Mouse (Mus musculus): Measurements from ENCODE around the gene Slc25a13. TPM values are rescaled to one million over a fixed set of nuclear protein-coding genes. Genes with fewer than 3 reads are reported as not detected.
"Not testable (repeated sequence)": the region's sequence is repeated elsewhere in the genome, so short reads cannot be mapped to it uniquely, and the experiment has no call there.

Gene Slc25a13
- polyA plus RNA-seq, 1 experiment, result 4.3 TPM

- no peak for DNase-seq (ENCODE audit: low read depth)
- TF ChIP-seq POLR2A (IDR thresholded peaks at IDR 0.05; ENCODE audit: borderline replicate concordance, extremely low read depth, insufficient read depth, insufficient read length, poor library complexity, severe bottlenecking) (no peak), CTCF (IDR thresholded peaks at IDR 0.05; ENCODE audit: borderline replicate concordance, extremely low read depth, insufficient read depth, insufficient read length) (no peak)
These were observed 31.8 kb downstream of the Slc25a13 start for GRCm38 (mm10) chr6:6184921-6185734.

DNA sequence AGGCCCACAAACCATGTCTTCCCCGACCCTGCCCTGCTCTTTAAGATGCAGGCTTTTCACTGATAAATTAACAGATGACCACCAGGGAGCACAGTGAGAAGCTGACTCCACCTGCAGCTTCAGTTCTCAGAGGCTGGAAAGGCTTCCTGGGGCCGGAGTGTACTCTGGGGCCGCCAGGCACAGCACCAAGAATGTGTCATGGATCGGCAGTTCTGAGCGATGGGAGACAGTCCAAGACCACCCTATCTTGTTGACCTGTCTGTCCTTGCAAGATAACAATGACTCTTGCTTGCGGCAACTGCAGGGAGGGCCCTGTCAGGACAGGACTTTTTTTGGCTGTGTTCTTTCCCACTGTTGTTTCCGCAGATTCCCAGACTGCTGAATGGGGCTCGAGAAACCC, 33.4 kb downstream of the Slc25a13 start:
- TF ChIP-seq CTCF (IDR thresholded peaks at IDR 0.05; ENCODE audit: borderline replicate concordance, extremely low read depth, insufficient read depth, insufficient read length), result no peak
- DNase-seq (ENCODE audit: low read depth), result no peak

- no peak for DNase-seq (ENCODE audit: low read depth)
- no peak for TF ChIP-seq CTCF (IDR thresholded peaks at IDR 0.05; ENCODE audit: borderline replicate concordance, extremely low read depth, insufficient read depth, insufficient read length)
- TF ChIP-seq POLR2A (IDR thresholded peaks at IDR 0.05; ENCODE audit: borderline replicate concordance, extremely low read depth, insufficient read depth, insufficient read length, poor library complexity, severe bottlenecking), result no peak
These were observed 34.8 kb downstream of the Slc25a13 start for GRCm38 (mm10) chr6:6182191-6182590.

DNA sequence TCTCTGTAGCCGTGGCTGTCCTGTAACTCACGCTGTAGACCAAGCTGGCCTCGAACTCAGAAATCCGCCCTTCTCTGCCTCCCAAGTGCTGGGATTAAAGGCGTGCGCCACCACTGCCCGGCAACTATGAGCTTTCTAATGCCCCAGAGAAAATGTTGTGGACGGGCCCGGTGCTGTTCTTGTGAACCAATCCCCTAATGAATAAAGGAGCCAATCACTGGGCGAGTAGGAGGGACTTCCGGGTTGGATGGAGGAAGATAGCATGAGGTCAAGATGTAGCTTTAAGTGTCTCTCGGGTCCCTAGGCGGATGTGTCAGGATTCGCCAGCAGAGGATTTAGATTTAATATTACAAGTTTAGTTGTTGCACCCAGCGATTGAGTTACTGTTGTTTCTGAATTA, 38.6 kb downstream of the Slc25a13 start:
- DNase-seq (ENCODE audit: low read depth), result not testable (repeated sequence)

DNA sequence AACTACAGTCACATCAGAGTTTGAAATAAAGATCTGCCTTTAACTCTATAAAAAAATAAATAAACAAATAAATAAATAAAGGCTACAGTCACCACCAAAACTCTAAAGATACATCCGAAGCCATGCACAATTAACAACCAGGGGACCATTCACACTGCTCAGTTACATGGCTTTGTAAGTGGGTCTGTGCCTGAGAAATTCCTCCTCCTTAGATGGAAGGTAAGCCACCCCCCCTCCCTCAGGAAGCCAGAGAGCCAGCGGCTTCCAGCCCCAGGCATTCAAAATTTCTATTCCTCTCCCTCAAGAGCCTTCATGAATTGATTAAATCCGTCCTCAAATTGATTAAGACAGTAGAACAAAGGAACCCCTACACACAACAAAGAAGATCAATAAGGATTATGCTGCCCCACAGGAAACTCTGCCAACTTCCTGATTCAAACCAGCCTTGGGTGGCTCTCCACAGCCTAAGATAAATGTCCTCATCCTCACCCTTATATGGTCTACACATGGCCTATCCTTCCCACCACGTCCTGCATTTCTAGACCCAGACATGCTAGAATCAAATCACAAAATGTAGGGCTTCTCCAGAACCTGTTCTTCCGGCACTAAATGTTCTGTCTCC, 41.5 kb downstream of the Slc25a13 start:
- DNase-seq (ENCODE audit: low read depth), result peak; percentile 37
- no peak for TF ChIP-seq CTCF (IDR thresholded peaks at IDR 0.05; ENCODE audit: borderline replicate concordance, extremely low read depth, insufficient read depth, insufficient read length)
- no peak for TF ChIP-seq POLR2A (IDR thresholded peaks at IDR 0.05; ENCODE audit: borderline replicate concordance, extremely low read depth, insufficient read depth, insufficient read length, poor library complexity, severe bottlenecking)

GRCm38 (mm10) chr6:6173935-6174561, 42.9 kb downstream of the Slc25a13 start:
- TF ChIP-seq CTCF (IDR thresholded peaks at IDR 0.05; ENCODE audit: borderline replicate concordance, extremely low read depth, insufficient read depth, insufficient read length) (peak; percentile 22; the same call in 1 of the 2 replicates), POLR2A (IDR thresholded peaks at IDR 0.05; ENCODE audit: borderline replicate concordance, extremely low read depth, insufficient read depth, insufficient read length, poor library complexity, severe bottlenecking) (no peak)
- peak; percentile 93 for DNase-seq (ENCODE audit: low read depth)

DNA sequence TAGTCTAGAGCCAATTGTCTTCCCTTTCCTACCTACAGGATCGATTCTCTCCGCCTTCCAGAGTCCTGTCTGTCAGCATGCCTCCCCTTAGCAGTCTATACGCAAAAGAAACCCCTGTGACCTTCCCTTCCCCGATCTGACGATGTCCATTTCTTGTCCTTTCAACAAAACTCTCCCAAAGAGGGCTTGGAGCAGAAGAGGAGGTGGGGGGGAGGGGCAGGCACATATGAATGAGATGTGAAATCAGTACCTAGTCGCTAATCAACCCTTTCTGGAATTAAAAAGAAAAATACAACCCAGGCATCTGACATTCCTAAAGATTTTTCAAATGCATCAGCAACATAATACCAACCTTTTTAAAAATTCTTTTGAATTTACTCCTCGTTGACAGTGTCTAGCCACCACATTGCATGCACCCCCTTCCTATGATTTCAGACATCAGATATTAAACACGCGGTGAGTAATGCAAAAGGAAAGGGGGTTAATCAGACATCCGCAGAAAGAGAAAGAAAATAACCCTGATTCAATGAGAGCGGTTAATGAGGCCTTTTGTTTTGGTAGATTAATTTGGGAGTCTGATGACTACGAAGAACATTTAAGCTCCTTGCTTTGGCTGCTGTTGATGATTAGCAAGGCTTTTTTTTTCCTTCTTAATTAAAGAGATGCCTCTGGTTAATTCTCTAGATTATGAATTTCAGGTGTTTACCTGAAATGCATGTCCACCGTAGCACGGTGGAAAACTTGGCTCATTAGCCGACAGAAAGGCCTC, 43.6 kb downstream of the Slc25a13 start:
- DNase-seq (ENCODE audit: low read depth), result peak; percentile 77
- no peak for TF ChIP-seq CTCF (IDR thresholded peaks at IDR 0.05; ENCODE audit: borderline replicate concordance, extremely low read depth, insufficient read depth, insufficient read length)
- no peak for TF ChIP-seq POLR2A (IDR thresholded peaks at IDR 0.05; ENCODE audit: borderline replicate concordance, extremely low read depth, insufficient read depth, insufficient read length, poor library complexity, severe bottlenecking)

- DNase-seq (ENCODE audit: low read depth), result peak; percentile 82
- TF ChIP-seq POLR2A (IDR thresholded peaks at IDR 0.05; ENCODE audit: borderline replicate concordance, extremely low read depth, insufficient read depth, insufficient read length, poor library complexity, severe bottlenecking), result no peak
- no peak for TF ChIP-seq CTCF (IDR thresholded peaks at IDR 0.05; ENCODE audit: borderline replicate concordance, extremely low read depth, insufficient read depth, insufficient read length)
These were observed 48.3 kb downstream of the Slc25a13 start for GRCm38 (mm10) chr6:6168566-6169134.

DNA sequence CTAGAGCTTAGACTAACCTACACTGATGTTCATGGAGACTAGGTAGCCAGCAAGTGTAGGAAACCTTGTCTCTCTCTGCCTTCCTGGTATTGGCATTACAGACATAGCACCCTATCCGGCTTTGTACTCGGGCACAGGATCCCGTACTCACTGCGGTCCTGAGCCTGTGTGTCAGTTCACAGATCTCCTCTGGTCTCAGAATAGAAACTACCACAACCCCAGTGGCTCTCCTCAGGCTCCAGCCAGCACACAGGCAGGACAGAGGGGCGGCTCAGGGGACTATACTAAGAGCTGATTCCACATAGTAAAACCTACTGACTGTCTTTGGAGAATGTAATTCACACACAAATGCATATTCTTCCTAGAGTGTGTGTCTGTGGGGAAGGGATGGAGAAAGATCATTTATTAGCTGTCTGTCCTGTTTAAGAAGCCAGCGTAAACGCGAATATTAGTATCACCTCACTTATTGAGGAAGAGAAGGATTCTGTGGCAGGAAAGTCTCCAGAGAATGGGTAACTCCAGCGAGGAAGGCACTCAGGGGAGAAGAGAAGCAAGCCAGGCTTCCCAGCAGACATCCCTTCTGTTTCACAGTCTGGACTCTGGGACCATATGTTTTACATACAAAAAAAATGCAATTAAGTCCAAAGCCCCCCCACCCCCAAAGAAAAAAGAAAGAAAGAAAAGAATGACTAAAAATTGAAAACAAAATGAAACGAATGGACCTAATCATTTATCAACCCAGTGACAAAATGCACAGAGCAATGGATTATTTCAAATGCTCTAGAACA, 49.4 kb downstream of the Slc25a13 start:
- peak; percentile 56 for DNase-seq (ENCODE audit: low read depth)

GRCm38 (mm10) chr6:6162993-6163623, 53.9 kb downstream of the Slc25a13 start:
- peak; percentile 94 for DNase-seq (ENCODE audit: low read depth)

More for the DNA sequence above, 49.4 kb downstream of the Slc25a13 start:
- TF ChIP-seq CTCF (IDR thresholded peaks at IDR 0.05; ENCODE audit: borderline replicate concordance, extremely low read depth, insufficient read depth, insufficient read length) (no peak), POLR2A (IDR thresholded peaks at IDR 0.05; ENCODE audit: borderline replicate concordance, extremely low read depth, insufficient read depth, insufficient read length, poor library complexity, severe bottlenecking) (no peak)

More at GRCm38 (mm10) chr6:6162993-6163623, 53.9 kb downstream of the Slc25a13 start:
- no peak for TF ChIP-seq POLR2A (IDR thresholded peaks at IDR 0.05; ENCODE audit: borderline replicate concordance, extremely low read depth, insufficient read depth, insufficient read length, poor library complexity, severe bottlenecking)
- no peak for TF ChIP-seq CTCF (IDR thresholded peaks at IDR 0.05; ENCODE audit: borderline replicate concordance, extremely low read depth, insufficient read depth, insufficient read length)

Data from brain, embryonic 14.5 days (tissue).